Mouse (Mus musculus) mouse trophoblast stem cell (cell line): ENCODE results near the gene Ift80.
"Not testable (repeated sequence)": the region's sequence is repeated elsewhere in the genome, so short reads cannot be mapped to it uniquely, and the experiment has no call there.

ENCODE experiments used
- in situ Hi-C, 2 experiments: fragments of 300-500 bp; cut with MseI, MboI; formaldehyde crosslinking; loops; 2 replicates in 1 of 2; 3 replicates in 1 of 2; pipeline ENCODE4 v1.15.1; 2025

Ift80 gene

GRCm38 (mm10) chr3:68986550-68986949, 17.8 kb downstream of the Ift80 start:
- in situ Hi-C loops = no loop called here

GRCm38 (mm10) chr3:68980898-68981297, 23.5 kb downstream of the Ift80 start:
- in situ Hi-C loops = no loop called here

- in situ Hi-C loops = no loop called here
Observed at GRCm38 (mm10) chr3:68979187-68979586, 25.2 kb downstream of the Ift80 start.

GRCm38 (mm10) chr3:68977696-68978095, 26.7 kb downstream of the Ift80 start:
- in situ Hi-C loops = no loop called here

GRCm38 (mm10) chr3:68975533-68976490, 28.6 kb downstream of the Ift80 start:
- in situ Hi-C loops = no loop called here

- in situ Hi-C loops = no loop called here
Observed at GRCm38 (mm10) chr3:68974639-68975532, 29.5 kb downstream of the Ift80 start.

GRCm38 (mm10) chr3:68973574-68973973, 30.8 kb downstream of the Ift80 start:
- in situ Hi-C loops = no loop called here

GRCm38 (mm10) chr3:68969091-68969590, 35.2 kb downstream of the Ift80 start:
- in situ Hi-C loops = no loop called here

- in situ Hi-C loops = no loop called here
Observed at GRCm38 (mm10) chr3:68967404-68967803, 37.0 kb downstream of the Ift80 start.

GRCm38 (mm10) chr3:68966527-68967285, 37.7 kb downstream of the Ift80 start:
- in situ Hi-C loops = no loop called here

- in situ Hi-C loops = no loop called here
Observed at GRCm38 (mm10) chr3:68964682-68965081, 39.7 kb downstream of the Ift80 start.

GRCm38 (mm10) chr3:68957413-68957812, 47.0 kb downstream of the Ift80 start:
- in situ Hi-C loops = no loop called here

- in situ Hi-C loops = no loop called here
Observed at GRCm38 (mm10) chr3:68956454-68956853, 47.9 kb downstream of the Ift80 start.

GRCm38 (mm10) chr3:68954487-68954886, 49.9 kb downstream of the Ift80 start:
- in situ Hi-C loops = no loop called here

- in situ Hi-C loops = no loop called here
Observed at GRCm38 (mm10) chr3:68952707-68953106, 51.7 kb downstream of the Ift80 start.

- in situ Hi-C loops = not testable (repeated sequence)
Observed at GRCm38 (mm10) chr3:68951971-68952370, 52.4 kb downstream of the Ift80 start.

- in situ Hi-C loops = no loop called here
Observed at GRCm38 (mm10) chr3:68949381-68949780, 55.0 kb downstream of the Ift80 start.

- in situ Hi-C loops = no loop called here
Observed at GRCm38 (mm10) chr3:68948918-68949317, 55.5 kb downstream of the Ift80 start.

- in situ Hi-C loops = no loop called here
Observed at GRCm38 (mm10) chr3:68941867-68942266, 62.5 kb downstream of the Ift80 start.

GRCm38 (mm10) chr3:68940311-68940710, 64.1 kb downstream of the Ift80 start:
- in situ Hi-C loops = no loop called here

- in situ Hi-C loops = no loop called here
Observed at GRCm38 (mm10) chr3:68939312-68939711, 65.1 kb downstream of the Ift80 start.
